Mouse (Mus musculus): ENCODE results near the gene Xpo1. TPM values are rescaled to one million over a fixed set of nuclear protein-coding genes. Genes with fewer than 3 reads are reported as not detected.
A peak's percentile ranks its signal among the peaks of the same experiment; 100 is the strongest.
"Not testable (repeated sequence)": the region's sequence is repeated elsewhere in the genome, so short reads cannot be mapped to it uniquely, and the experiment has no call there.

The Xpo1 gene
- polyA plus RNA-seq, 1 experiment from 2014 or later: 101 TPM

DNA sequence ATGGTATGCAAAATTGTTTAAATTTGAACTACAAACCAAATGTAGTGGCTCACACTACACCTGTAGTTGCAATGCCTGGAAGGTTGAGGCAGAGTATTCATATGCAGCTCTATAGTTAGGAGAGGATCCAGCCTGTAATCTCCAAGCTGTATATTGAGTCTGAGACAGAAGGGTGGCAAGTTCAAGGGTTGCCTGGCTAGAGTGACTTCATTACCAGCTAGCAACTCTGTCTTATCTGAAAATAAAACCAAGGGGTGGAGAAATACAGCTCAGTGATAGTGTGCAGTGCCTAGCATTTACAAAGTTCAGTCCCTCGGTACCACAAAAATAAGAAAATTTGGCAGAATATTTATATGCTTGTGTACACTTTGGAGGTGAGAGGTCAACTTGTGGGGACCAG lies 4.3 kb downstream of the Xpo1 start:
- H3K36me3 ChIP-seq: peaks cover 65% of the 10 kb centered on the region

DNA sequence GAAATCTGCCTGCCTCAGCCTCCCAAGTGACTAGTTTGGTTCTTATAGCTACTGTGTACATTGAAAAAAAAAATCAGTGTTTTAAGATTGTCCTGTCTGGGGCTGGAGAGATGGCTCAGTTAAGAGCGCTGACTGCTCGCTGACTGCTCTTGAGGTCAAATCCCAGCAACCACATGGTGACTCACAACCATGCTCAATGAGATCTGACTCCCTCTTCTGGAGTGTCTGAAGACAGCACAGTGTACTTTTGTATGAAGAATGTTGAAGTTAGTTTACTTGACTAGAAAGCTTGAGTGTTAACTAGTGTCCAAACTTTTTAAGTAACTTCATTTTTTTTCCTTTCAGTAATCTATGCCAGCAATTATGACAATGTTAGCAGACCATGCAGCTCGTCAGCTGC lies 5.6 kb downstream of the Xpo1 start:
- no peak overlapping the region for H3K4me3 ChIP-seq
- peaks cover 29% of the 10 kb centered on the region for H3K4me1 ChIP-seq (replicated peaks)
- H3K9me3 ChIP-seq: no peaks in the 10 kb centered on the region
- peaks cover 78% of the 10 kb centered on the region for H3K36me3 ChIP-seq
- no peak overlapping the region for H3K27ac ChIP-seq
- DNase-seq (ENCODE audit: low spot score): no peak
- no peaks in the 10 kb centered on the region for H3K27me3 ChIP-seq (ENCODE audit: insufficient read depth, poor library complexity, severe bottlenecking)
- 90% methylated on average over 3 of the region's 3 CpGs for WGBS

More for the DNA sequence above, 4.3 kb downstream of the Xpo1 start:
- Histone ChIP-seq H3K27ac (no peak overlapping the region), H3K27me3 (ENCODE audit: insufficient read depth, poor library complexity, severe bottlenecking) (no peaks in the 10 kb centered on the region), H3K9me3 (no peaks in the 10 kb centered on the region), H3K4me1 (replicated peaks) (peaks cover 29% of the 10 kb centered on the region), H3K4me3 (no peak overlapping the region)
- no peak for DNase-seq (ENCODE audit: low spot score)
- WGBS: 96% methylated on average over 1 of the region's 1 CpGs

DNA sequence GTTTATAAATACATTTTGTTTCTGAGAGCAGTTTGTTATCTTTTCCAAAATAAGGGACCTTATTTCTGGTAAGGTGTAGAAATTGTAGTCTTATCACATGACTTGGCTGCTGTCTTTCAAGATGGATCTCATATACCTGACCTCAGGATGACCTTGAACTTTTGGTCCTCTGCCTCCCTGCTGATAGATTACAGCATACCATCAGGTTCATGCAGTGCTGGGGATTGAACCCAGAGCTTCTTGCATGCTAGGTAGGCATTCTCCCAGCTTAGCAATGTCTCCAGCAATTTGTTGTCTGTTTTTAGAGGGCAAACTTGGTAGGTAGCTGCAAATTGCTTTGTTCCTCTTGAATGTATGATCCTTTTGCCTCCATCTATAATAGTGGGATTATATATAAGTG lies 9.1 kb downstream of the Xpo1 start:
- no peak for DNase-seq (ENCODE audit: low spot score)
- Histone ChIP-seq H3K27me3 (ENCODE audit: insufficient read depth, poor library complexity, severe bottlenecking) (no peaks in the 10 kb centered on the region), H3K4me1 (replicated peaks) (0 out of 2 replicates have a peak, but pooled peaks cover 7% of the 10 kb centered on the region), H3K9me3 (no peaks in the 10 kb centered on the region), H3K36me3 (peaks cover 95% of the 10 kb centered on the region), H3K4me3 (no peak overlapping the region), H3K27ac (no peak overlapping the region)

DNA sequence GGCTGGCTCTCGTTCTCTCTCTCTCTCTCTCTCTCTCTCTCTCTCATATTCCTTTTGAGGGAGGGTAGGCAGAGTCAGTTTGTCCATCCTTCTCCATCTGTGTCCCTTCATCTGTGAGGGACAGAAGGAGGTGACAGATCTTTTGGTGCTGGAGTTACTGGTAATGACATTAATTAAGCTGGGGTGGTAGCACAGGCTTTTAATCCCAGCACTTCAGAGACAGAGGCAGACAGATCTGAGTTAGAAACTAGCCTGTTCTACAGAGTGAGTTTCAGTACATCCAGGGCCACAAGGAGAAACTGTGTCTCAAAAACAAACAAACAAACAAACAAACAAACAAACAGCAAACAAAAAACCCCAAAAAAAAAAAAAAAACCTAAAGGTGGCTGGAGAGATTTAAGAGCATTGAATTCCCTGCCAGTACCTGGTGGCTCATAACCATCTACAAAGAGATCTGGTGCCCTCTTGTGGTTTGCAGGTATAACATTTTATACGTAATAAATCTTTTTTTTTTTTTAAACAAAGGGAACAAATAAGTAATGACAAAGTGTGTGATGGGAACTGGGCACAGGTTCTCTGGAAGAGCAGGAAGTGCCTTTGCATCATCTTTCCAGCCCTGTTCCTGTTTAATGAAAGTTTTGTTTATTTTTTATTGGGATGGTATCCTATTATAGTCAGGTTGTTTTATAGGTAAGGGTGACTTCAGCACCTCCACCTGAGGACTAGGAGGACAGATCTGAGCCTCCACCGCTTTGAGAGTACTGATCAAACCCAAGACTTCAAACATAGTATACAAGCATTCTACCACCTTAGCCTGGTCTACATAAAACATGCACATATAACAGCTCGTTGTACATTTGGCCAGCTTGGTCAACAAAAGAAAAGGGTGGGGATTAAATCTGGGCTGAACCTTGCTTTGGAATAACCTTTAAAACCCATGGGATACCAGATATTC lies 16.2 kb downstream of the Xpo1 start:
- Histone ChIP-seq H3K9me3 (no peaks in the 10 kb centered on the region), H3K27me3 (ENCODE audit: insufficient read depth, poor library complexity, severe bottlenecking) (no peaks in the 10 kb centered on the region), H3K4me1 (replicated peaks) (no peaks in the 10 kb centered on the region), H3K4me3 (no peak overlapping the region), H3K27ac (no peak overlapping the region), H3K36me3 (peaks cover 97% of the 10 kb centered on the region)
- DNase-seq (ENCODE audit: low spot score): no peak
- 83% methylated on average over 4 of the region's 4 CpGs for WGBS

DNA sequence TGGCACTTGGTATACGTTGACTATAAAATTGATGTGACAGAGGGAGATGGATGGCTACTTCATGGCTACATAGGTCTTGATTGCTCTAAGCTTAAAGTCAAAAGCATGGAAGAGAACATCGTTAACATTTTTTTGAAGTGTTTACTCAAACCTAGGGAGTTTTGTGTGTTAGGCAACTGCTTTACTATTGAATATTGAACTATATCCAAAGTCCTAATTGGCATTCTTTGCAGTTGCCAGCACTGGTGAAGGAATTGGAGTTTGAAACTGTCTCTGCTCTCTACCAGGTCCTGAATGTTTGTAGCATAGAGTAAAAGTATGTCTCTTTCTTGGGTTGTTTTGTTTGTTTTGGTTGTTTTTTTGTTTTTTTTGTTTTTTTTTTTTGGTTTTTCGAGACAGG lies 19.9 kb downstream of the Xpo1 start:
- DNase-seq (ENCODE audit: low spot score): no peak
- Histone ChIP-seq H3K27ac (no peak overlapping the region), H3K9me3 (no peaks in the 10 kb centered on the region), H3K27me3 (ENCODE audit: insufficient read depth, poor library complexity, severe bottlenecking) (no peaks in the 10 kb centered on the region), H3K4me3 (no peak overlapping the region), H3K36me3 (peaks cover 100% of the 10 kb centered on the region), H3K4me1 (replicated peaks) (no peaks in the 10 kb centered on the region)
- 86% methylated on average over 3 of the region's 3 CpGs for WGBS

DNA sequence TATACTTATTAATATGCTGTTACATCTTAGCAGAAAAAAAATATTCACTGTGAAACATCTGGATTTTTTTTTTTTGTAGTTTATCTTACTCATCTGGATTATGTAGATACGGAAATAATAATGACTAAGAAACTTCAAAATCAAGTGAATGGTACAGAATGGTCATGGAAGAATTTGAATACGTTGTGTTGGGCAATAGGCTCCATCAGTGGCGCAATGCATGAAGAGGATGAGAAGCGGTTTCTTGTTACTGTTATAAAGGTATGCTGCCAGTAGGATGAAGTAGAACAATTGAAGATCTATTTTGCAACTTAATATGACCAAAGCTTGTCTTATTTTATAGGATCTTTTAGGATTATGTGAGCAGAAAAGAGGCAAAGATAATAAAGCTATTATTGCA lies 28.6 kb downstream of the Xpo1 start:
- Histone ChIP-seq H3K27me3 (ENCODE audit: insufficient read depth, poor library complexity, severe bottlenecking) (no peaks in the 10 kb centered on the region), H3K9me3 (no peaks in the 10 kb centered on the region), H3K4me1 (replicated peaks) (no peaks in the 10 kb centered on the region), H3K27ac (no peak overlapping the region), H3K4me3 (no peak overlapping the region), H3K36me3 (peaks cover 100% of the 10 kb centered on the region)
- 98% methylated on average over 4 of the region's 4 CpGs for WGBS
- DNase-seq (ENCODE audit: low spot score): no peak

DNA sequence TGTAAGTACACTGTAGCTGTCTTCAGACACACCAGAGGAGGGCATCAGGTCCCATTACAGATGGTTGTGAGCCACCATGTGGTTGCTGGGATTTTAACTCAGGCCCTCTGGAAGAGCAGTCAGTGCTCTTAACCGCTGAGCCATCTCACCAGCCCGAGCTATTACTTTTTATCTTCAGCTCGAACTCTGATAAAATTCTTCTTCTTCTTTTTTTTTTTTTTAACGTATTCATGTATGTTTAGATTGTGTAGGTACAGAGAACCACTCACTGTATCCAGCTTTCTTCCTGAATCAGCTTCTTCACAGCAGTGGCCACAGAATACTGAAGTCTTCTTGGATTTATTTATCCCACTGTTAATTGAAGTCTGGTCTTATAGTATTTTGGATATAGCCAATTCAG lies 33.0 kb downstream of the Xpo1 start:
- WGBS: 91% methylated on average over 4 of the region's 4 CpGs
- not testable (repeated sequence) for DNase-seq (ENCODE audit: low spot score); H3K9me3 ChIP-seq; H3K27ac ChIP-seq; H3K27me3 ChIP-seq (ENCODE audit: insufficient read depth, poor library complexity, severe bottlenecking); H3K4me1 ChIP-seq (replicated peaks); H3K4me3 ChIP-seq
- H3K36me3 ChIP-seq: peaks cover 100% of the 10 kb centered on the region

DNA sequence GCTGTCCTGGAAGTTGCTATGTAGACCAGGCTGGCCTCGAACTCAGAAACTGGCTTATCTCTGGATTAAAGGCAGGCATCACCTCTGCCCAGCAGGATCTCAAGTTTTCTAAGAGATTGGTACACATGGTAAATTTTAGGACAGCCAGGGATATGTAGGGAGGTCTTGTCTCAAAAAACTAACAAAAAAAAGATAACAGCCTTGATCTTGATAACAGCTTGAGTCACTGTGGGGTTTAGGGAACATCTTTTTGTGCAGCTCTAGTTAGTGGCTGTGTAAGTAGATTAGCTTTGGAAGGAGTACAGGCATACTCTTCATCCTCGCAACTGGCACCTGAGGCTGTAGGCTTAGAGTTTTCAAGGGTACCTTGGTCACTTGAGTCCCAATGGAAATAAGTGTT lies 41.5 kb downstream of the Xpo1 start:
- Histone ChIP-seq H3K4me1 (replicated peaks) (no peaks in the 10 kb centered on the region), H3K9me3 (no peaks in the 10 kb centered on the region), H3K4me3 (no peak overlapping the region), H3K27ac (no peak overlapping the region), H3K27me3 (ENCODE audit: insufficient read depth, poor library complexity, severe bottlenecking) (no peaks in the 10 kb centered on the region), H3K36me3 (peaks cover 78% of the 10 kb centered on the region)
- DNase-seq (ENCODE audit: low spot score): no peak
- WGBS: 91% methylated on average over 2 of the region's 2 CpGs

DNA sequence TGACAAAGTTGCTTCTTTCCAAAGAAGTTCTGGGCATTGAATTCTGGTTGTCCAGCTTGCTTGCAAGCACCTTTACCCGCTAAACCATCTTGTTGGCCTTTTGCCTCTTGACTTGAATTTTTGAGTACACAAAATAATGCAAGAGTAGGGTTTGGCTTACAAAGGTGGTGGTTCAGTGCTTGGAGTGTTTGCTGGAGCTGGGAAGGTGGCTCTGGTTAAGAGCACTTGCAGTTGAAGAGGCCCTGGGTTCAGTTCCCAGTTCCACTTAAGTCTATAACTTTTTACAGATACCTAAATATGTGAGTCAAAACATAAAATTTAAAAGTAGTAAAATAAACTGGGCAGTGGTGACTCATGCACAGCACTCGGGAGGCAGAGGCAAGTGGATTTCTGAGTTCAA lies 42.5 kb downstream of the Xpo1 start:
- WGBS: 90% methylated on average over 2 of the region's 2 CpGs
- Histone ChIP-seq H3K4me3 (no peak overlapping the region), H3K27me3 (ENCODE audit: insufficient read depth, poor library complexity, severe bottlenecking) (no peaks in the 10 kb centered on the region), H3K27ac (no peak overlapping the region), H3K4me1 (replicated peaks) (no peaks in the 10 kb centered on the region), H3K9me3 (no peaks in the 10 kb centered on the region), H3K36me3 (peaks cover 68% of the 10 kb centered on the region)
- DNase-seq (ENCODE audit: low spot score): no peak

DNA sequence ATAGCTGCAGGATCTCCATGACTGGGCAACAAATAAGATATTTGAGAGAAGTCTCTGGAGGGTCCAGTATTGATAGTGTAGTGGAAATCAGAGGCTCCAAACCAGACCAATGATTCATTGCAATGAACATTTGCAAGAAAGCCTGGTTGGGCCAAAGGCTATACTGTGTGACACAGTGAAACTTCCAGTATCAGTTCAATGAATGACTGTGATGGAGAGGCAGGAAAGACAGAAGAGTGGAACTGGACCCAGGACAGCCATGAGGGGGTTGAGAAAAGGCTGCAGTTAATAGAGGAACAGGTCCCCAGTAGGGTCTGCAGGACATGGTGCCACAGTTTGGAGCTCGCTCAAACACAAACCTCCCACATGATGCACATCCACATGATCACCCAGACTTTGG lies 44.1 kb downstream of the Xpo1 start:
- Histone ChIP-seq H3K27me3 (ENCODE audit: insufficient read depth, poor library complexity, severe bottlenecking) (no peaks in the 10 kb centered on the region), H3K4me1 (replicated peaks) (no peaks in the 10 kb centered on the region), H3K9me3 (no peaks in the 10 kb centered on the region), H3K36me3 (peaks cover 52% of the 10 kb centered on the region), H3K4me3 (no peak overlapping the region), H3K27ac (no peak overlapping the region)
- 97% methylated on average over 1 of the region's 1 CpGs for WGBS
- DNase-seq (ENCODE audit: low spot score): no peak

DNA sequence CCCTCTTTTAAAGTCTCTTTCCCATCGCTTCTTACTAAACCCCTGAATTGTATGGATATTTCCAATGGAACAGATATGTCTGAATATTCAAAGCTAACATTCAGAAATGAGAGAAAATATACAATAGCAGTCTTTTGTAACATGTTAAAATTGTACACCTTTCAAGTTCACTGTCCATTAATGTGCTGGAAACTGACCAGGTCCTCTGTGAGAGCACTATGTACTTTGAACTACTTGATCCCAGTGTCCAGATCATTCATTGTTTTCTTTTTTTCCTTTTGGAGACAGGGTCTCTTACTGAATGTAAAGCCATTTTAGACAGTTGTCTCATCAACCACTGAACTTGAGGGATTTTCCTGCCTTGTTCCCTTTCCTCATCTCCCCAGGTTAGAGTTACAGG lies 47.3 kb downstream of the Xpo1 start:
- no peak for DNase-seq (ENCODE audit: low spot score)
- no peak overlapping the region for H3K27ac ChIP-seq

DNA sequence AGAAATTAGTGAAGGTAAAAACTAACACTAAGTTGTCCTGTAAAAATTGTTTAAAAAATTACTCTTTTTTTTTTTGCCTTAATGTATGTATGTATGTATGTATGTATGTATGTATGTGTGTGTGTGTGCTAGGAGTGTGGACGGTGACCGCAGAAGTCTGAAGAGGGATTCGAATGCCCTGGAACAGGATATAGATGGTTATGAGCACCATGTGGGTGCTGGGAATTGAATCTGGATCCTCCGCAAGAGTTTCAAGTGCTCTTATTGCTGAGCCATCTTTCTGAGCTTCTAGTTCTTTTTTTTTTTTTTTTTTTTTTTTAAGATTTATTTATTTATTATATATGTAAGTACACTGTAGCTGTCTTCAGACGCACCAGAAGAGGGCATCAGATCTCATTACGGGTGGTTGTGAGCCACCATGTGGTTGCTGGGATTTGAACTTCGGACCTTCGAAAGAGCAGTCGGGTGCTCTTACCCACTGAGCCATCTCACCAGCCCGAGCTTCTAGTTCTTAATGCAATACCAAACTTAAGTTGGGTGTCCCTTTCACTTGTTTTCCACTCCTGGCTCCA lies 49.3 kb downstream of the Xpo1 start:
- 36% methylated on average over 10 of the region's 10 CpGs for WGBS
- Histone ChIP-seq H3K4me1 (replicated peaks) (peaks cover 16% of the 10 kb centered on the region), H3K4me3 (peak overlapping the region; percentile 92), H3K27ac (peak overlapping the region; percentile 99)
- not testable (repeated sequence) for DNase-seq (ENCODE audit: low spot score); H3K9me3 ChIP-seq; H3K36me3 ChIP-seq; H3K27me3 ChIP-seq (ENCODE audit: insufficient read depth, poor library complexity, severe bottlenecking)

More for the DNA sequence above, 47.3 kb downstream of the Xpo1 start:
- Histone ChIP-seq H3K27me3 (ENCODE audit: insufficient read depth, poor library complexity, severe bottlenecking) (no peaks in the 10 kb centered on the region), H3K36me3 (peaks cover 20% of the 10 kb centered on the region), H3K4me3 (no peak overlapping the region), H3K4me1 (replicated peaks) (peaks cover 6% of the 10 kb centered on the region), H3K9me3 (no peaks in the 10 kb centered on the region)
- 69% methylated on average over 1 of the region's 1 CpGs for WGBS
